7 mouse cellular contexts compared by ENCODE assay signal in genomic region chr4:134923258-134924018, GRCm38 (mm10). TPM values are rescaled to one million over a fixed set of nuclear protein-coding genes. Genes with fewer than 3 reads are reported as not detected.
DNase-seq lines count a peak whose midpoint lies in the region; ATAC-seq lines count a peak whose summit lies in the region.

Rsrp1 (plus strand) TSS chr4:134923592.

- H3K4me3 ChIP-seq in embryonic facial prominence, embryonic 11.5 days (ENCODE audit: low read depth, low read length): peak within 1 kb of the TSS; percentile 93
- peak within 1 kb of the TSS; percentile 99 for H3K4me3 ChIP-seq in limb, embryonic 11.5 days (ENCODE audit: low read depth, low read length)
- H3K4me3 ChIP-seq in midbrain, embryonic 14.5 days (replicated peaks; ENCODE audit: low read depth, low read length): peak within 1 kb of the TSS; percentile 99

- H3K9ac ChIP-seq in embryonic facial prominence, embryonic 11.5 days (replicated peaks; ENCODE audit: low read length): peak within 1 kb of the TSS; percentile 88
- peak within 1 kb of the TSS; percentile 95 for H3K9ac ChIP-seq in limb, embryonic 11.5 days (ENCODE audit: low read length)
- peak within 1 kb of the TSS; percentile 87 for H3K9ac ChIP-seq in midbrain, embryonic 14.5 days (replicated peaks; ENCODE audit: low read length)

- H3K9me3 ChIP-seq in embryonic facial prominence, embryonic 11.5 days (replicated peaks; ENCODE audit: control insufficient read depth, low read length): no peaks in the 10 kb centered on the region
- H3K9me3 ChIP-seq in limb, embryonic 11.5 days (ENCODE audit: control insufficient read depth, low read length): no peaks in the 10 kb centered on the region
- no peaks in the 10 kb centered on the region for H3K9me3 ChIP-seq in midbrain, embryonic 14.5 days (ENCODE audit: control insufficient read depth, low read length)

- peak within 1 kb of the TSS; percentile 88 for H3K27ac ChIP-seq in embryonic facial prominence, embryonic 11.5 days (replicated peaks; ENCODE audit: low read depth, low read length)
- H3K27ac ChIP-seq in limb, embryonic 11.5 days (replicated peaks; ENCODE audit: low read depth, low read length): peak within 1 kb of the TSS; percentile 88
- peak within 1 kb of the TSS; percentile 92 for H3K27ac ChIP-seq in midbrain, embryonic 14.5 days (replicated peaks; ENCODE audit: low read depth, low read length)

- DNase-seq in adrenal gland, postnatal 14 days: peak; percentile 99
- peak; percentile 99 for DNase-seq in embryonic facial prominence, embryonic 11.5 days (ENCODE audit: low spot score)
- peak; percentile 100 for DNase-seq in heart, adult 11 months
- peak; percentile 97 for DNase-seq in kidney, adult 18-20 months
- peak; percentile 98 for DNase-seq in limb, embryonic 11.5 days (ENCODE audit: low spot score)
- DNase-seq in midbrain, embryonic 14.5 days: peak; percentile 100
- peak; percentile 93 to 95 for DNase-seq in spleen, adult 18-20 months

- WGBS in embryonic facial prominence, embryonic 11.5 days: under 1% methylated on average over 64 of the region's 64 CpGs
- WGBS in limb, embryonic 11.5 days: under 1% methylated on average over 64 of the region's 64 CpGs
- under 1% methylated on average over 64 of the region's 64 CpGs for WGBS in midbrain, embryonic 14.5 days

- no peaks in the 10 kb centered on the region for H3K27me3 ChIP-seq in embryonic facial prominence, embryonic 11.5 days (ENCODE audit: control insufficient read depth, insufficient read depth, low read length)
- H3K27me3 ChIP-seq in limb, embryonic 11.5 days (ENCODE audit: control insufficient read depth, insufficient read depth, low read length): no peaks in the 10 kb centered on the region
- H3K27me3 ChIP-seq in midbrain, embryonic 14.5 days (ENCODE audit: control insufficient read depth, insufficient read depth, low read length): no peaks in the 10 kb centered on the region

- H3K36me3 ChIP-seq in embryonic facial prominence, embryonic 11.5 days (replicated peaks; ENCODE audit: control insufficient read depth, insufficient read depth, low read depth, low read length): peaks cover 3% of the 10 kb centered on the region
- peaks cover 14% of the 10 kb centered on the region for H3K36me3 ChIP-seq in limb, embryonic 11.5 days (ENCODE audit: control insufficient read depth, insufficient read depth, low read length)
- peaks cover 36% of the 10 kb centered on the region for H3K36me3 ChIP-seq in midbrain, embryonic 14.5 days (ENCODE audit: control insufficient read depth, insufficient read depth, low read length)

- peak within 1 kb of the TSS; percentile 65 for H3K4me2 ChIP-seq in embryonic facial prominence, embryonic 11.5 days (ENCODE audit: low read depth, low read length)
- H3K4me2 ChIP-seq in limb, embryonic 11.5 days (ENCODE audit: low read depth, severe bottlenecking): peak within 1 kb of the TSS; percentile 87
- peak within 1 kb of the TSS; percentile 95 for H3K4me2 ChIP-seq in midbrain, embryonic 14.5 days (ENCODE audit: low read length)

- no peaks in the 10 kb centered on the region; the same call in 1 of the 2 replicates for H3K4me1 ChIP-seq in embryonic facial prominence, embryonic 11.5 days (ENCODE audit: control insufficient read depth, insufficient read depth, low read length)
- H3K4me1 ChIP-seq in limb, embryonic 11.5 days (ENCODE audit: control insufficient read depth, insufficient read depth, low read length): peaks cover 4% of the 10 kb centered on the region; the same call in 1 of the 2 replicates
- peaks cover 17% of the 10 kb centered on the region for H3K4me1 ChIP-seq in midbrain, embryonic 14.5 days (ENCODE audit: control insufficient read depth, insufficient read depth, low read length)

- peak; percentile 88 for ATAC-seq in embryonic facial prominence, embryonic 11.5 days (replicated peaks; ENCODE audit: insufficient number of reproducible peaks, low FRiP score, low TSS enrichment, low read depth)
- peak; percentile 86 for ATAC-seq in limb, embryonic 11.5 days (ENCODE audit: insufficient number of reproducible peaks, low FRiP score, low TSS enrichment, low read depth)
- ATAC-seq in midbrain, embryonic 14.5 days (ENCODE audit: low FRiP score, low TSS enrichment): peak; percentile 94

RNA-seq across cellular contexts. Expression of gene Rsrp1, which starts in this region (rescaled TPM):
- 394 and 402 TPM in 2 replicates for total RNA-seq in adrenal gland, postnatal 14 days (2021)
- polyA plus RNA-seq in embryonic facial prominence, embryonic 11.5 days (2014; fragmentation: Nextera tagmentation; extraction: Ambion mirVana): 351 and 368 TPM in 2 replicates
- polyA plus RNA-seq in limb, embryonic 11.5 days (2014; fragmentation: Nextera tagmentation; extraction: Ambion mirVana): 345 and 367 TPM in 2 replicates
- polyA plus RNA-seq in midbrain, embryonic 14.5 days (2014; fragmentation: Nextera tagmentation; extraction: Ambion mirVana): 526 and 563 TPM in 2 replicates

Comparison
In these comparisons a context has a peak if more than half of its experiments do, and no peak if none do; other contexts are left out.
1. Peak in every context shown above with its lines: DNase-seq, ATAC-seq, H3K4me3 ChIP-seq and H3K27ac ChIP-seq.